Mouse (Mus musculus) limb, embryonic 11.5 days (tissue): ENCODE data around the gene G6pdx. TPM values are rescaled to one million over a fixed set of nuclear protein-coding genes. Genes with fewer than 3 reads are reported as not detected.
A peak's percentile ranks its signal among the peaks of the same experiment; 100 is the strongest.

Source experiments
- ATAC-seq: fragments of 200-750 bp; cut with Nextera tagmentation; 2 replicates; pipeline ENCODE4 v1.8.0; 2017; ENCODE audit warnings: low read depth; ENCODE audit not compliant: insufficient number of reproducible peaks, low FRiP score, low TSS enrichment
- DNase-seq: peaks from one replicate; pipeline ENCODE4 v3.0.0-alpha.2; 2015; ENCODE audit warnings: low spot score
- H3K27ac ChIP-seq: fragments of 300-500 bp; sonication (generic); replicated peaks from 2 replicates; pipeline ENCODE4 v1.5.1; 2014; ENCODE audit warnings: low read depth, mild to moderate bottlenecking, low read length
- H3K27me3 ChIP-seq: fragments of 300-500 bp; sonication (generic); 2 replicates; pipeline ENCODE4 v1.6.1; 2014; ENCODE audit warnings: mild to moderate bottlenecking, low read length, mixed read lengths; ENCODE audit not compliant: control insufficient read depth, insufficient read depth
- H3K36me3 ChIP-seq: fragments of 300-500 bp; sonication (generic); 2 replicates; pipeline ENCODE4 v1.6.1; 2014; ENCODE audit warnings: mild to moderate bottlenecking, low read length, moderate library complexity, mixed read lengths; ENCODE audit not compliant: control insufficient read depth, insufficient read depth
- H3K4me1 ChIP-seq: fragments of 300-500 bp; sonication (generic); 2 replicates; pipeline ENCODE4 v1.6.1; 2014; ENCODE audit warnings: low read length, mixed read lengths; ENCODE audit not compliant: control insufficient read depth, insufficient read depth
- H3K4me2 ChIP-seq: fragments of 300-500 bp; sonication (generic); 2 replicates; pipeline ENCODE4 v1.6.1; 2014; ENCODE audit warnings: low read depth, mild to moderate bottlenecking, moderate library complexity; ENCODE audit not compliant: severe bottlenecking
- H3K4me3 ChIP-seq: fragments of 300-500 bp; sonication (generic); 2 replicates; pipeline ENCODE4 v1.5.1; 2014; ENCODE audit warnings: low read depth, low read length
- H3K9ac ChIP-seq: fragments of 300-500 bp; sonication (generic); 2 replicates; pipeline ENCODE4 v1.6.1; 2014; ENCODE audit warnings: mild to moderate bottlenecking, low read length
- H3K9me3 ChIP-seq: fragments of 300-500 bp; sonication (generic); 2 replicates; pipeline ENCODE4 v1.6.1; 2016; ENCODE audit warnings: low read length; ENCODE audit not compliant: control insufficient read depth
- WGBS: fragments of 180-500 bp; shearing (Covaris S2); extraction: QIAGEN DNeasy Blood & Tissue Kit; methylation state at CpG from one replicate; pipeline ENCODE4 v1.1.7; 2014; 5-methylcytosine and 5-hydroxymethylcytosine counted together
- polyA plus RNA-seq: library from polyadenylated mRNA; unstranded; fragments of >200 nt; fragmentation: Nextera tagmentation; extraction: Ambion mirVana; gene quantifications from 2 replicates; pipeline ENCODE4 v1.2.1, GENCODE M21; 2014

G6pdx gene
- polyA plus RNA-seq, 1 experiment from 2014 or later, result 57.9 TPM

GRCm38 (mm10) chrX:74368209-74368909 is 60.6 kb downstream of the G6pdx start:
- Histone ChIP-seq H3K4me1 (0 out of 2 replicates have a peak, but pooled peaks cover 3% of the 10 kb centered on the region), H3K4me2 (peak overlapping the region; percentile 60), H3K36me3 (no peaks in the 10 kb centered on the region), H3K4me3 (peak overlapping the region; percentile 50), H3K9me3 (no peaks in the 10 kb centered on the region), H3K9ac (peak overlapping the region; percentile 74), H3K27me3 (no peaks in the 10 kb centered on the region), H3K27ac (peak overlapping the region; percentile 47; the same call in 1 of the 2 replicates)
- DNase-seq (peak; percentile 70), ATAC-seq (peak; percentile 57)
- WGBS, result 16% methylated on average over 47 of the region's 49 CpGs

GRCm38 (mm10) chrX:74367512-74367911 is 61.5 kb downstream of the G6pdx start:
- Histone ChIP-seq H3K9me3 (no peaks in the 10 kb centered on the region), H3K4me1 (0 out of 2 replicates have a peak, but pooled peaks cover 3% of the 10 kb centered on the region), H3K9ac (peak overlapping the region; percentile 74), H3K4me3 (peak overlapping the region; percentile 50), H3K36me3 (no peaks in the 10 kb centered on the region), H3K27ac (no peak overlapping the region), H3K4me2 (peak overlapping the region; percentile 60), H3K27me3 (no peaks in the 10 kb centered on the region)
- ATAC-seq, result no peak
- WGBS, result 68% methylated on average over 10 of the region's 10 CpGs
- DNase-seq, result no peak

Other genes starting within 250 kb of the G6pdx start
- gene Flna, start 179.4 kb downstream of the G6pdx start, polyA plus RNA-seq, result 281 and 303 TPM in 2 replicates
- 34.9 and 38.2 TPM in 2 replicates for gene Emd, start 174.5 kb downstream of the G6pdx start, polyA plus RNA-seq
- gene Rpl10, start 158.4 kb downstream of the G6pdx start, polyA plus RNA-seq, result 867 and 882 TPM in 2 replicates
- 63.1 and 72.0 TPM in 2 replicates for gene Taz, start 147.3 kb downstream of the G6pdx start, polyA plus RNA-seq
- 5.4 and 5.8 TPM in 2 replicates for gene Dnase1l1, start 146.9 kb downstream of the G6pdx start, polyA plus RNA-seq
- 81.1 and 84.3 TPM in 2 replicates for gene Atp6ap1, start 132.1 kb downstream of the G6pdx start, polyA plus RNA-seq
- 176 and 207 TPM in 2 replicates for gene Gdi1, start 124.2 kb downstream of the G6pdx start, polyA plus RNA-seq
- gene Fam50a, start 116.2 kb downstream of the G6pdx start, polyA plus RNA-seq, result 65.8 and 67.8 TPM in 2 replicates
- gene Plxna3, start 100.1 kb downstream of the G6pdx start, polyA plus RNA-seq, result 10.5 and 12.9 TPM in 2 replicates
- 121 and 122 TPM in 2 replicates for gene Lage3, start 75.6 kb downstream of the G6pdx start, polyA plus RNA-seq
- 54.6 and 56.7 TPM in 2 replicates for gene Ubl4a, start 56.0 kb downstream of the G6pdx start, polyA plus RNA-seq
- gene Slc10a3, start 55.8 kb downstream of the G6pdx start, polyA plus RNA-seq, result 10.8 and 15.2 TPM in 2 replicates
- 26.0 and 29.4 TPM in 2 replicates for gene Fam3a, start 35.9 kb downstream of the G6pdx start, polyA plus RNA-seq
- gene Ikbkg, start 35.9 kb downstream of the G6pdx start, polyA plus RNA-seq, result 19.1 and 23.7 TPM in 2 replicates
- 0.43 TPM in 1 of 2 replicates, not detected in the other for gene Gm6880, start 52.2 kb upstream of the G6pdx start, polyA plus RNA-seq
- not detected in 2 replicates for gene Olfr1326-ps1, start 145.7 kb upstream of the G6pdx start, polyA plus RNA-seq
- gene Olfr1325, start 163.5 kb upstream of the G6pdx start, polyA plus RNA-seq, result not detected in 2 replicates
- not detected in 2 replicates for gene Gm5640, start 216.4 kb upstream of the G6pdx start, polyA plus RNA-seq